Mouse (Mus musculus) cerebellum, adult 2 months (tissue): ENCODE results near the gene Atp6v1fnb.

Source experiments
- CTCF ChIP-seq: fragments of 200-500 bp; IDR thresholded peaks from 2 replicates; pipeline ENCODE4 v1.5.1; 2011; ENCODE audit warnings: low read depth, mild to moderate bottlenecking, control low read depth, low read length, moderate library complexity, borderline replicate concordance; ENCODE audit not compliant: insufficient read depth
- POLR2A ChIP-seq: fragments of 200-500 bp; IDR thresholded peaks from 2 replicates; pipeline ENCODE4 v1.6.1; 2011; ENCODE audit warnings: low read length, control low read depth, borderline replicate concordance; ENCODE audit not compliant: insufficient read depth

- TF ChIP-seq CTCF (no peak), POLR2A (no peak)
Measured at GRCm38 (mm10) chr6:29449858-29450257, 21.4 kb upstream of the Atp6v1fnb start.
